Mouse (Mus musculus) erythroblast, adult 5-6 weeks (primary cell): Measurements from ENCODE around the gene Srrm3. TPM values are rescaled to one million over a fixed set of nuclear protein-coding genes. Genes with fewer than 3 reads are reported as not detected.
A peak's percentile ranks its signal among the peaks of the same experiment; 100 is the strongest.

Experiments
- ATAC-seq: replicated peaks from 2 replicates; pipeline ENCODE4 v1.8.0; 2016; ENCODE audit warnings: moderate number of reproducible peaks, mild to moderate bottlenecking, moderate TSS enrichment, inconsistent platforms; ENCODE audit not compliant: poor library complexity, low FRiP score, severe bottlenecking
- total RNA-seq, 2 experiments: library from RNA; stranded (forward) in 1 of 2; stranded (reverse) in 1 of 2; fragments of 150-400 nt in 1 of 2; fragments of 200-764, 138-1000 nt in 1 of 2; gene quantifications; 2 replicates each; pipeline versions ENCODE4 v1.2.3 to v1.2.4; 2015 to 2017; ENCODE audit warnings: low replicate concordance in 2 of 2

Gene Srrm3
- total RNA-seq, 2 experiments from 2014 or later, result not detected

DNA sequence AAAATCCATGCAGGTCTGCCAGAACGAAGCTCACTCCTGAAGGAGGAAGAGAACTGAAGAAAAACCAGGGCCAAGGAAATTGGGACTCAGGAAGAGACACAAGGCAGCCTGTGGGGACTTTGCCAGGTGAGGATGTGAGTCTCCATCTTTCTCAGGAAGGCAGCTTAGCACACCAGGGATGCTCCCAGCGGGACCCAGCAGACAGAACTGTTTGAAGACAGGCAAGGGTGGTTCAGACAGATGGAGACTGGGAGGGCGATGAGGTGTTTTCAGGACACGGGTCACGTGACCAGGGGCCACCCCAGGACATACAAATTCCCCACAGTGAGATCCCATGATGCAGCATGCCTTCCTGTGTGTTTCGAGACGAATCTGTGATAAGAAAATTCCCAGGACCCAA lies 11.8 kb downstream of the Srrm3 start:
- no peak for ATAC-seq

DNA sequence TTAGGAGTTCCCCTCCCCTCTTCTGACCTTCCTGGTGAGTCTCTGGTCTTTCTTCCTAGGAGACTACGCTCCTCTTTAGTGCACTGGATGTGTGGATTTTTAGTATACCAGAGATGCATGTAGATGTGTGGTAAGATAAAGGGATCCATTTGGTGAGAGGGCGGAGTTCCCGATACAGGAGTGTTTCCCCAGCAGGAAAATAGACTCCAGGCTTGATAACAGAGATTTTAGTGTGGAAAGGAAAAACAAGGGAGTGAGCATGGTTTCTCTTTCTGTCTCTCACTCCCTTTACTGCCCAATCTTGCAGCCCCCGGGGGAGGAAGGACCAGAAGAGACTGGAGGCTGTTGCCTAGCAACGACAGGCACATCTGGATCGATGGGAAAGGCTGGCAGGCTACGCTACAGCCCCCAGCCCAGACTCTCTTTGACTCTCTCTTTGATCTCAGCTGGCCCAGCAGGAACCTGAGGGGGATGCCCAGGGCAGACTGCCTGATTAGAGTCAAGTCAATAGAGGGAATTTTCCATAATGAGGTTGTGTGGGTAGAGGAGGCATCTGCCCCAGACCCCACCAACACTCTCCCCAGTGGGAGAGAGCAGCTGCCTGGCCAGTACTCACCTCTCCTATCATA lies 15.7 kb downstream of the Srrm3 start:
- ATAC-seq, result no peak

DNA sequence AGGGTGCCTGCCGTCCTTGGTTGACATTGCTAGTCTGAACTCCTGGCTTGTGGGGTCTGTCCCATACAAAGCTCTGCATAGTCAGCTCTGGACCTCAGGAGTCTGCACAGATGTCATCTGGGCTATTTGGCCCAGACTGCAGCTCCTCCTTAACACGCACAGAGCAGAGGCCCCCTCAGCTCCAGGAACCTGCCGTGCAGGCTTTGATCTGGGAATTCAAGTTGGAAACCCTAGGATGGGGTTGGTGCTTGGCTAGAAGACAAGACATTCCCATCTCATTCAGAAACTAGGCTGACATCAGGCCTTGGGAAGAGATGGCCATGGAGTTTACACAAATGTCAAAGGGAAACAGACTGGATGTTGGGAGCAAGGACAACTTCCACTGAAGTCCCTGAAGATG lies 17.8 kb downstream of the Srrm3 start:
- no peak for ATAC-seq

GRCm38 (mm10) chr5:135826225-135826624 lies 19.5 kb downstream of the Srrm3 start:
- no peak for ATAC-seq

GRCm38 (mm10) chr5:135829381-135829780 lies 22.7 kb downstream of the Srrm3 start:
- ATAC-seq, result no peak

GRCm38 (mm10) chr5:135832729-135833128 lies 26.0 kb downstream of the Srrm3 start:
- no peak for ATAC-seq

DNA sequence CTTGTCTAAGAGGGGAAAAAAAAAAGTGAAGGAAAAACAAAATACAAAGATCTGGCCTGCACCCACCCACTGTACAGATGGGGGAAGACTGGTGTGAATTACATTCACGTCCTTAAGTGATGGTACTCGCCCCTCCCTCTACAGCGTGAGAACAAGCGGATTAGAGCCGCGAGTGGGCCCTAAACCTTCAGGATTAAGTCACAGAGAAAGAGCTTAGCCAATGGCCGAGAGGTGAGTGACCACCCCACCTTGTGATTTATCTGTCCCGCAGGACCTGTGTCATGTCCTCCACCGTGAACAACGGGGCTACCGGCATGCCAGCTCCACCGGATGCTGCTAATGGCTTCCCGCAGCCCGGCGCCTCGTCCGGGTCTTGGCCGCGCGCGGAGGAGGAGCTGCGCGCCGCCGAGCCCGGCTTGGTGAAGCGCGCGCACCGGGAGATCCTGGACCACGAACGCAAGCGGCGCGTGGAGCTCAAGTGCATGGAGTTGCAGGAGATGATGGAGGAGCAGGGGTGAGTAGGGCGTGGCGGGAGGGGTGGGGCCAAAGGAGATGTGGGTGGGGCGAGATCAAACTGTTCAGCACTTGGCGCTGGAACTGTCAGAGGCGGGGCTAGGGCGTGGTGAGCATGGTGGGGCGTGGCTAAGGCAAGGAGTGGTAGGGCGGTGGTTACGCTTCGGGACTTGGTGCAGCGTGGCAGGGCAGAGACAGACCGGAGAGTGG lies 28.2 kb downstream of the Srrm3 start:
- peak; percentile 75 for ATAC-seq

GRCm38 (mm10) chr5:135835492-135835858 lies 28.8 kb downstream of the Srrm3 start:
- 0 out of 2 replicates have a peak, but pooled peaks have one; percentile 22 for ATAC-seq

DNA sequence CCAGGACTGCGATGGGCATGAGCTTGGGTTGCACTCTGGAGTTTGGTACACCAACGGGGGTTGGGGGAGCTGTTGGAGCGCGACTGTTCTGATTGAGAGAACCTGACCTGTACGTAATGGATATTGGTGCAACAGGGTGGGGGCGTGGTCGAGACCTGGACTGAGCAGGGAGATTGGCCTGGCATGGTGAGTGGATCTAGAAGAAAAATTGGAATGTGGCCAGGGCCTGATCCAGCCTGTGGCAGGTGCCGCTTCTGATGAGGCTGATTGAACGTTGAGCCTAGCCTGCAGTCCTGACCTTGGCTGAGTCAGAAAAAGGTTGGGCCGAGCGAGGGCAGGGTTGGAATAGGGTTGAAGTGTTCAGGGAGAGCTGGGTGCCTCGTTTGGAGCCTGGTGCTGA lies 29.3 kb downstream of the Srrm3 start:
- ATAC-seq, result no peak

GRCm38 (mm10) chr5:135841651-135842050 lies 35.0 kb downstream of the Srrm3 start:
- no peak for ATAC-seq

GRCm38 (mm10) chr5:135843418-135843817 lies 36.7 kb downstream of the Srrm3 start:
- no peak for ATAC-seq

- no peak for ATAC-seq
These were observed 39.1 kb downstream of the Srrm3 start for GRCm38 (mm10) chr5:135845676-135846320.

DNA sequence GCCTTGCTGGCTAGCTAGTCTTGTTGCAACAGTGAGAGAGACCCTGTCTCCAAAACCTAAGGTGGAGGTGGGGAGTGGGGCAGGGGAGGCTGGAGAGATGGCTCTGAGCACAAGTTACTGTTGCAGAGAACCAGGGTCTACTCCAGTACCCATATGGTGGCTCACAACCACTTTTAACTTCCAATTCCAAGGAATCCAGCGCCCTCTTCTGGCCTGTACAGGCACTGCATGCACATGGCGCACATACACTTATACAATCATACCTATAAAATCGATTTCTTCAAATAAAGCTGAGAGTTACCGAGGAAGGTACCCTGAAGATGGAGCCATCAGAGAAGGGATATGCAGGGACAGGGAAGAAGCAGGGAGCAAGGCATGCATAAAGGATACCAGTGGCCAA lies 40.8 kb downstream of the Srrm3 start:
- no peak for ATAC-seq

DNA sequence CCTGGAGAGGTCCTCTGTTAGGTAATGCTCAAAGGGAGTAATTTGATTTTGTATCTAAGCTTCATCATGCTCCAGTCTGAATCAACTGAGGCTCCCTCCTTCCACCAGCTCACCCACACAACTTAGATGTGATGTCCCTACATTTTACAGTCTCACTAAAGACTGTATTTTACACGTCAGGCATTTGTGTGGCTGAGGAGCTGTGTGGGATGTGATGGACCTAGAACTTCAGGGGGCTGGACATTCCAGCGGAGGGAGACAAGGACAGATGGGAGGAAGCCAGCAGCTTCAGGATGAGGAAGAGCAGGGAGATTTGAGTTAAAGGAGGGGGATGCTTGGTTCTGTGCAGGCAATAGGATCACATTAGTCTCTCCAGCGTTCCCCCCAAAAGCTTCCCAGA lies 41.2 kb downstream of the Srrm3 start:
- no peak for ATAC-seq

DNA sequence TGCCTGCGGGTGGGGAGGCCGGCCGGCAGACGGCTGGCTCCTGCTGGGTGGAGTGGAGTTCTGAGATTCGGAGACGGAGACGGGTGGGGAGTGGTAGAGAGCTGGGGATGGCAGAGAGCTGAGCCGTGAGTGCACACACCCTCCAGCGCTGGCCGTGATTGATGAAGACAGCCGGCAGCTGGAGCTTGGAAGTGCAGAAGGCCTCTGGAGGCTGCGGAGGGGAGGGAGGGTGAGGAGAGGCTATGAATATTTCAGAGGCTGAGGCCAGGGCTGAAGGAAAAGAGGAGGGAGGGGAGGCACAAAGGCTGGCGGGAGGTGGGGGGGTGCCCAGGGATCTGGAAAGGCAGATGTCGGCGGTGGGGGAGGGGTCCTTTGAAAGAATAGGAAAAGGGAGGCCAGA lies 44.3 kb downstream of the Srrm3 start:
- no peak for ATAC-seq

DNA sequence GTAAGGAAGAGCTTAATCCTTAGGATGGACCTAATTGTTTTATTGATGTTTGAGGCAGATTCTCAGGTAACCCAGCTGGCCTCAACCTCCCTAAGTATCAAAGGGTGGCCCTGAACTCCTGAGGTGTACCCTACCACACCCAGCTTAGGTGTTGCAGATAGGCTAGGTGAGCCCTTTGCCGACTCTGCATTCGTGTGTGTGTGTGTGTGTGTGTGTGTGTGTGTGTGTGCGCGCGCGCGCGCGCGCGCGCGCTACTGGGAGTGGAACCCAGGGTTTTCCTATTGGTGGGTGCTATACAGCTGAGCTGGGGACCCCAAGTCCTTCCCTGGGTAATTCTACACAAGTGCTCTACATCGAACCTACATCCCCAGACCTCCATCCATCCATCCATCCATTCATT lies 44.8 kb downstream of the Srrm3 start:
- no peak for ATAC-seq

- ATAC-seq, result no peak
These were observed 45.7 kb downstream of the Srrm3 start for GRCm38 (mm10) chr5:135852421-135852820.

- no peak for ATAC-seq
These were observed 47.0 kb downstream of the Srrm3 start for GRCm38 (mm10) chr5:135853731-135854130.

GRCm38 (mm10) chr5:135855156-135855555 lies 48.5 kb downstream of the Srrm3 start:
- peak; percentile 58; the same call in 1 of the 2 replicates for ATAC-seq

- no peak for ATAC-seq
These were observed 60.0 kb downstream of the Srrm3 start for GRCm38 (mm10) chr5:135866662-135867061.
